Mouse (Mus musculus) thymus, adult 2 months (tissue): Measurements from ENCODE around the gene Zfp791.

Experiments
- CTCF ChIP-seq: fragments of 200-500 bp; IDR thresholded peaks from 2 replicates; pipeline ENCODE4 v1.5.1; 2012; ENCODE audit warnings: mild to moderate bottlenecking, control low read depth, low read length, moderate library complexity, borderline replicate concordance; ENCODE audit not compliant: control insufficient read depth, poor library complexity, insufficient read depth; ENCODE audit errors: extremely low read depth
- POLR2A ChIP-seq: fragments of 200-500 bp; IDR thresholded peaks from 2 replicates; pipeline ENCODE4 v1.6.1; 2012; ENCODE audit warnings: mild to moderate bottlenecking, low read length, control low read depth, moderate library complexity; ENCODE audit not compliant: control insufficient read depth, poor library complexity, insufficient read depth; ENCODE audit errors: extremely low read depth

DNA sequence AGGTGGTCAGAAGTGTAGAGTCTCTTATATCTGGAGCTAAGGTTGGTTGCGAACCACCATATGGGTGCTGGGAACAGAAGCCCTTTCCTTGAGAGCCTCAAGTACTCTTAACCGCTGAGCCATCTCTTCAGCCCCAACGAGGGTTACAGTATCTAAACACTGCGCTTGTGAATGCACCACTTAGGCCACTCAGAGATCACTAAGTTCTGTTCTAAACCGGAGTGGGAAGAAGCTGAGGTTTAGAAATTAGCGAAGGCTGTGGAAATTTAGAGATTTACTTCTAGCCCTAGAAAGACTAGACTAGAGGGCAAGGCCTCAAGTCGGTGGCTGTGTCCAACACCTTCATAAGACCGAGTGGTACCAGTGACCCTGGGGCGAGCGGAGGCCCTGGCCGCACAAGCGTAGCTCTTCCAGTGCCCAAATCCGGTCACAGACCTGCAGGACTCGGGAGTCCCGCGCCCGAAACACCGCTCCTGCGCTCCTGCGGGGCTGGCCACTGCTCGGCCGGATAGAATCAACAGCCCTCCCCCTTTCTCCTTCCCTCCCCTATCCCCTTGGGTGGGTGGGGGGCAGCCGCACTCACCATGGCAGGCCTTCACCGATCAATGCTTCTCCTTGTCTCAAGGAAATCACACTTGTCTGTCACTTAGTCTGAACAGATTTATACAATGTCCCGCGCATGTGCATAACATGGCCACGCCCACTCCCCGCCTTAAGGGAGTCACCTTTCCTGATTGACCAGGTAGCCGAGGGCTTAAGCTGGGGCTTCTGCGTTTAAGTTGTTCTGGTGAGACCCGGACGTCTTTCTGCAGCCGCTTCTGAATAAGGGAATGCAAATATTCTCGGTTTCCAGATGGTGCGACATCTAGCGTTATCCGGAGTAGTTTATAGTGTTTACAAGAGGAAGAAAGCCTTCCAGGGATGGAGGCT is 3.6 kb downstream of the Zfp791 start:
- TF ChIP-seq CTCF (no peak), POLR2A (no peak)
